Mouse (Mus musculus) layer of hippocampus, postnatal 10 days (tissue): Measurements from ENCODE around the gene Sphkap. TPM values are rescaled to one million over a fixed set of nuclear protein-coding genes. Genes with fewer than 3 reads are reported as not detected.

Source experiments
- DNase-seq, 2 experiments: peaks; one replicate each; pipeline ENCODE4 v3.0.0; 2021; ENCODE audit warnings: low spot score in 2 of 2
- long read RNA-seq: library from polyadenylated mRNA; stranded (forward); transcript quantifications from one replicate; pipeline ENCODE4 v2.0.0, GENCODE M21; 2023
- total RNA-seq, 2 experiments: library from RNA; stranded (reverse); gene quantifications; 2 replicates each; pipeline ENCODE4 v1.2.3; 2021

The Sphkap gene
- total RNA-seq = 100 to 1,000 TPM; 144 to 145 TPM
- long read RNA-seq, full-length matches to known transcripts = 6 of 64 reads
- long read RNA-seq, partial matches to known transcripts = 18 of 64 reads
- long read RNA-seq, other reads (novel, unspliced or antisense) = 40 of 64 reads

- peak; percentile 55 to 71 for DNase-seq
These were observed at the start of gene Sphkap for GRCm38 (mm10) chr1:83408021-83408464. Gene Sphkap, minus strand, starts transcription at chr1:83408200.

GRCm38 (mm10) chr1:83451291-83451690 is 43.3 kb upstream of the Sphkap start:
- no peak for DNase-seq

- no peak for DNase-seq
These were observed 32.4 kb upstream of the Sphkap start for GRCm38 (mm10) chr1:83440422-83440821.

- DNase-seq = no peak
These were observed 25.9 kb upstream of the Sphkap start for GRCm38 (mm10) chr1:83433932-83434331.

GRCm38 (mm10) chr1:83429866-83430265 is 21.9 kb upstream of the Sphkap start:
- DNase-seq = no peak

- no peak for DNase-seq
These were observed 384 bp downstream of the Sphkap start for GRCm38 (mm10) chr1:83407616-83408015.

GRCm38 (mm10) chr1:83406882-83407549 is 984 bp downstream of the Sphkap start:
- peak; percentile 24 to 29 for DNase-seq

GRCm38 (mm10) chr1:83401079-83401478 is 6.9 kb downstream of the Sphkap start:
- no peak for DNase-seq

- no peak for DNase-seq
These were observed 11.7 kb downstream of the Sphkap start for GRCm38 (mm10) chr1:83396284-83396683.

GRCm38 (mm10) chr1:83395559-83395958 is 12.4 kb downstream of the Sphkap start:
- DNase-seq = no peak

- DNase-seq = no peak
These were observed 18.6 kb downstream of the Sphkap start for GRCm38 (mm10) chr1:83389419-83389818.

- no peak for DNase-seq
These were observed 30.6 kb downstream of the Sphkap start for GRCm38 (mm10) chr1:83377404-83377803.

- no peak for DNase-seq
These were observed 41.5 kb downstream of the Sphkap start for GRCm38 (mm10) chr1:83366456-83366855.

GRCm38 (mm10) chr1:83362168-83362567 is 45.8 kb downstream of the Sphkap start:
- DNase-seq = no peak

- no peak for DNase-seq
These were observed 61.5 kb downstream of the Sphkap start for GRCm38 (mm10) chr1:83346453-83346852.

GRCm38 (mm10) chr1:83345572-83345971 is 62.4 kb downstream of the Sphkap start:
- DNase-seq = peak in 1 of 2 experiments; percentile 21

- no peak for DNase-seq
These were observed 62.9 kb downstream of the Sphkap start for GRCm38 (mm10) chr1:83345069-83345468.

- no peak for DNase-seq
These were observed 65.2 kb downstream of the Sphkap start for GRCm38 (mm10) chr1:83342726-83343250.

- no peak for DNase-seq
These were observed 68.6 kb downstream of the Sphkap start for GRCm38 (mm10) chr1:83339358-83339757.

GRCm38 (mm10) chr1:83316917-83317316 is 91.1 kb downstream of the Sphkap start:
- DNase-seq = no peak

GRCm38 (mm10) chr1:83315146-83315545 is 92.9 kb downstream of the Sphkap start:
- no peak for DNase-seq

- no peak for DNase-seq
These were observed 96.2 kb downstream of the Sphkap start for GRCm38 (mm10) chr1:83311607-83312295.
